Mouse (Mus musculus) lung, postnatal 0 days (tissue): ENCODE measurements around the gene Fgd2. TPM values are rescaled to one million over a fixed set of nuclear protein-coding genes. Genes with fewer than 3 reads are reported as not detected.

Source experiments
- ATAC-seq: fragments of 200-750 bp; cut with Nextera tagmentation; 2 replicates; pipeline ENCODE4 v1.8.0; 2017; ENCODE audit warnings: moderate library complexity
- DNase-seq: peaks from one replicate; pipeline ENCODE4 v3.0.0-alpha.2; 2016; ENCODE audit warnings: low spot score
- H3K27ac ChIP-seq: fragments of 300-500 bp; sonication (generic); 2 replicates; pipeline ENCODE4 v1.5.1; 2014; ENCODE audit warnings: antibody characterized with exemption, mild to moderate bottlenecking, low read length, mixed read lengths
- H3K27me3 ChIP-seq: fragments of 300-500 bp; sonication (generic); replicated peaks from 2 replicates; pipeline ENCODE4 v1.6.1; 2014; ENCODE audit warnings: low read length, mixed read lengths; ENCODE audit not compliant: insufficient read depth
- H3K36me3 ChIP-seq: fragments of 300-500 bp; sonication (generic); 2 replicates; pipeline ENCODE4 v1.6.1; 2014; ENCODE audit warnings: low read length, mixed read lengths; ENCODE audit not compliant: insufficient read depth
- H3K4me1 ChIP-seq: fragments of 300-500 bp; sonication (generic); 2 replicates; pipeline ENCODE4 v1.6.1; 2014; ENCODE audit warnings: antibody characterized with exemption, low read depth, low read length, mixed read lengths; ENCODE audit not compliant: insufficient read depth
- H3K4me2 ChIP-seq: fragments of 300-500 bp; sonication (generic); replicated peaks from 2 replicates; pipeline ENCODE4 v1.6.1; 2014; ENCODE audit warnings: low read depth, mild to moderate bottlenecking, low read length, moderate library complexity, mixed read lengths
- H3K4me3 ChIP-seq: fragments of 300-500 bp; sonication (generic); 2 replicates; pipeline ENCODE4 v1.5.1; 2014; ENCODE audit warnings: low read depth, low read length
- H3K9ac ChIP-seq: fragments of 300-500 bp; sonication (generic); replicated peaks from 2 replicates; pipeline ENCODE4 v1.6.1; 2014; ENCODE audit warnings: low read depth, mild to moderate bottlenecking
- H3K9me3 ChIP-seq: fragments of 300-500 bp; sonication (generic); 2 replicates; pipeline ENCODE4 v1.6.1; 2016; ENCODE audit warnings: low read length, mixed read lengths
- CTCF ChIP-seq: IDR thresholded peaks from 2 replicates; pipeline ENCODE4 v1.5.1; 2016; ENCODE audit warnings: antibody characterized with exemption, mild to moderate bottlenecking
- EP300 ChIP-seq: IDR thresholded peaks from 2 replicates; pipeline ENCODE4 v1.6.1; 2016; ENCODE audit warnings: antibody characterized with exemption, mild to moderate bottlenecking, control low read depth
- WGBS: fragments of 180-500 bp; shearing (Covaris S2); extraction: QIAGEN DNeasy Blood & Tissue Kit; methylation state at CpG from one replicate; pipeline ENCODE4 v1.1.7; 2014; 5-methylcytosine and 5-hydroxymethylcytosine counted together
- polyA plus RNA-seq: library from polyadenylated mRNA; unstranded; fragments of >200 nt; fragmentation: Nextera tagmentation; extraction: Ambion mirVana; gene quantifications from 2 replicates; pipeline ENCODE4 v1.2.1, GENCODE M21; 2015

Fgd2 gene
- polyA plus RNA-seq, 1 experiment from 2014 or later: 11.9 TPM

DNA sequence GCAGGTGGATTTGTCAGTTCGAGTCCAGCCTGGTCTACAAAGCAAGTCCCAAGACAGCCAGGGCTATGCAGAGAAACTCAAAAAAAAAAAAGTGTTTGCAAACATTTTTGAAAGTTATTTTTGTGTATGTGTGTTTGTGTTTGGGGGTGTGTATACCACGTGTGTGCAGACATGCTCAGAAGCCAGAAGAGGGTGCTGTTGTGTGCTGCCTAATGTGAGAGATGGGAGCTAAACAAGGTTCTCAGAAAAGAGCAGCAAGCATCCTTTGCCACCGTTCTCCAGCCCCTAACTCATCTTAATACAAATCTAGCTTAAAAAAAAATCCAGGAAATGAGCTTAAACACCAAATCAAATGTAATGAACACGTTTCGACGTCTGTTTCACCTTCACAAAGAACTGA is 61.6 kb downstream of the Fgd2 start:
- no peak overlapping the region for H3K4me3 ChIP-seq
- no peaks in the 10 kb centered on the region for H3K36me3 ChIP-seq
- TF ChIP-seq EP300 (no peak), CTCF (peak; percentile 45)
- no peaks in the 10 kb centered on the region for H3K9me3 ChIP-seq
- no peak overlapping the region for H3K4me2 ChIP-seq
- DNase-seq (no peak), ATAC-seq (no peak)
- H3K27me3 ChIP-seq: no peaks in the 10 kb centered on the region
- H3K27ac ChIP-seq: no peak overlapping the region
- H3K9ac ChIP-seq: no peak overlapping the region
- 90% methylated on average over 6 of the region's 6 CpGs for WGBS
- H3K4me1 ChIP-seq: no peaks in the 10 kb centered on the region

DNA sequence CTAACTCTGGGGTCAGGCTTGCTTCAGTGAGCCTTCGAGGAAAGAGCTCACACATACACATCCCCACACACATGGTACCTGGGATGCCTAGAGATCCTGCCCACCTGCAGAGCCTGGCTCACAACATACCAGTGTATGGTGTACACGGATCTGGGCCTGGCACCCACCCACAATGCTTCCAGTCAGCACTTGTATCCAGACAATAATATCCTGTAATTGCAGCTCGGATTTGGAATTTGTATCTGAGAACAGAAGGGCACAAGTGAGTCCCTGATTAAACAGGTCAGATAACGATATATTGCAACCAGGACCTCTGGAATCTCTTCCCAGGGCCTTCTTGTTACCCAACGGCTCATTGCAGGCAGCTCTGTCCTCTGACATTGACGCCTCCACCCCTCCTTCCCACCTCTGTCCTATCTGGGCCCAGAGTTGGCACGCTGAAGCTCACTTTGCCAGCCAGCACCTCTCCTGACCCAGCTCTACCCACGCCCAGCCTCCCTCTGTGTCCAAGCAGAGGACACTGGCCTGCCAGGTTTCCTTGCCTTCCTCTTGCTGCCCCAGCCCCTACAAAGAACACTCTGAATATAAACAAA is 62.3 kb downstream of the Fgd2 start:
- H3K9me3 ChIP-seq: no peaks in the 10 kb centered on the region
- no peak overlapping the region for H3K27ac ChIP-seq
- no peaks in the 10 kb centered on the region for H3K27me3 ChIP-seq
- no peak for TF ChIP-seq CTCF
- no peak for TF ChIP-seq EP300
- no peaks in the 10 kb centered on the region for H3K36me3 ChIP-seq
- no peak overlapping the region for H3K9ac ChIP-seq
- no peaks in the 10 kb centered on the region for H3K4me1 ChIP-seq
- DNase-seq (no peak), ATAC-seq (no peak)
- 72% methylated on average over 8 of the region's 8 CpGs for WGBS
- H3K4me3 ChIP-seq: no peak overlapping the region
- no peak overlapping the region for H3K4me2 ChIP-seq

DNA sequence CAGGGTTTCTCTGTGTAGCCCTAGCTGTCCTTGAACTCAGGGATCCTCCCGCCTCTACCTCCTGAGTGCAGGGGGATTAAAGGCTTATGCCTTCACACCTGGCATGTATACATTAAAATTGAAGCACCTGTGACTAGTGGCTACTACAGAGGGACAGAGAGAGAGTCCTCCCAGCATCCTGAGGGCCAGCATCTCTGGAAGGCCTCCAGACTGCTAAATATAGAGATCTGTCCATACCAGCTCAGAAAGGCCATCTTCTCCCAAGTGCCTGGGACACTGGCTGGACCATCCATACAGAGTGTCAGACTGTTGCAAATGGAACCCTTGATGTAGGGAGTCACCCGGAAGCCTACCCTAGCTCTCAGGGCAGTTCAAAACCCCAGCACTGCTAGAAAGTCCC is 63.3 kb downstream of the Fgd2 start:
- Histone ChIP-seq H3K27ac (no peak overlapping the region), H3K9me3 (no peaks in the 10 kb centered on the region), H3K9ac (no peak overlapping the region), H3K27me3 (no peaks in the 10 kb centered on the region), H3K4me3 (no peak overlapping the region), H3K36me3 (no peaks in the 10 kb centered on the region), H3K4me1 (no peaks in the 10 kb centered on the region), H3K4me2 (no peak overlapping the region)
- DNase-seq (no peak), ATAC-seq (no peak)
- WGBS: 92% methylated on average over 2 of the region's 2 CpGs
- no peak for TF ChIP-seq EP300
- no peak for TF ChIP-seq CTCF

DNA sequence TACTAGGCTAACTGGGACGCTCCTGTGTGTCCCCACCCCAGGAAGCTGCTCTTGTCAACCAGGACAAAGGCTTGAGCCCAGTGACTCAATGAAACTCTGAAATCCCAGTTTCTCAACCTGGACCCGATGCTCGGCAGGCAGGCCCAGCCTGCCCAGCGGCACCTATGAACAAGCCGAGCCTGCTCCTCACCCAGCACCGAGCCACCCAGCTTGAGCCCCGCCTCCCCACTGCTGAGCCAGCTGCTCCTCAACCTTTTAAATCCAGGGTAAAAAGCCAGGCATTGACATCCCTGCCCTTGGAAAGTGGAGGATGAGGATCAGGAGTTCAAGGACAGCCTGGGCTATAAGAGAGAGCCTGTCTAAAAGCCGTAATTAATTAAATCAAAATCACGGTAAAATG is 64.6 kb downstream of the Fgd2 start:
- Histone ChIP-seq H3K4me2 (no peak overlapping the region), H3K4me1 (no peaks in the 10 kb centered on the region), H3K27me3 (no peaks in the 10 kb centered on the region), H3K9me3 (no peaks in the 10 kb centered on the region), H3K4me3 (no peak overlapping the region), H3K36me3 (no peaks in the 10 kb centered on the region), H3K27ac (no peak overlapping the region), H3K9ac (no peak overlapping the region)
- DNase-seq (no peak), ATAC-seq (no peak)
- WGBS: 66% methylated on average over 9 of the region's 9 CpGs
- TF ChIP-seq EP300: no peak
- no peak for TF ChIP-seq CTCF

DNA sequence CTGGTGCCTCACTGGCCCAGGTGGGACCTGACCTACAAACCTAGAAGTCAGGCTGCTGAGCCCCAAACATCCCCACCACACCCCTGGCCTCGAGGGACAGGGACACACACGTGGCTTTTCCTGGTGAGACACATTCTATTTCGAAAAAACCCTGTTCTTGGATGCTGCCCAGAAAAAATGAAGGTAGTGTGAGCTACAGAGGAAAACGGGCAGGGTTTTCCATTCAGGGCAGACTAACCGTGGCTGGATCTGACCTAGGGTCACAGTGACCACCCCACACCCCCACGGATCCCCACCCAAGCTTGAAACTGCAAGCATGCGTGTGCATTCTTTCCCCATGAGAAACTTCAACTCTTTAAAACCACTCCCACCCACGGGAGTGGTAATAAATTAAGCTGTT is 67.5 kb downstream of the Fgd2 start:
- Histone ChIP-seq H3K4me1 (no peaks in the 10 kb centered on the region; the same call in 1 of the 2 replicates), H3K36me3 (no peaks in the 10 kb centered on the region), H3K4me2 (no peak overlapping the region), H3K4me3 (no peak overlapping the region), H3K9ac (no peak overlapping the region), H3K9me3 (no peaks in the 10 kb centered on the region), H3K27me3 (no peaks in the 10 kb centered on the region), H3K27ac (no peak overlapping the region)
- DNase-seq: no peak
- 23% methylated on average over 8 of the region's 8 CpGs for WGBS
- TF ChIP-seq EP300: no peak
- no peak for TF ChIP-seq CTCF
- ATAC-seq: no peak

DNA sequence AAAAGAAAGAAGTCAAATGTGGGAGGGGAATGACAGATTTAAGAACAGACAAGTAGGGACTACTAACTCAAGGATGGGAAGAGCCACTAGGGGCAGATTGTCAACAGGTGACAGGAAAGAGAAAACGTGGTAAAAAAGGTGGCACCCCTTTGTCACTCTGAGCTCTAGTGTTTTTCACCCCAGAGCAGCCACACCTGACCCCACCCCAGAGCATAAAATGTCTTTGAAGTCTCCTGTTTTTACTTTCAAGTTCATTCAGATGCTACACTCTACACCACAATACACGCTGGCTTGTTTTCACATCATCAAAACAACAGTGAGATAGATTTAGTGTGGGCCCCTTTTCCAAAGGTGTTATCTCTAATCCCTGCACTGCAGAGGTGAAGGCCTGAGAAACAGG is 68.1 kb downstream of the Fgd2 start:
- no peak for TF ChIP-seq EP300
- TF ChIP-seq CTCF: no peak
- Histone ChIP-seq H3K4me2 (no peak overlapping the region), H3K27ac (no peak overlapping the region), H3K4me1 (no peaks in the 10 kb centered on the region; the same call in 1 of the 2 replicates), H3K27me3 (no peaks in the 10 kb centered on the region), H3K36me3 (no peaks in the 10 kb centered on the region), H3K9me3 (no peaks in the 10 kb centered on the region), H3K9ac (no peak overlapping the region), H3K4me3 (no peak overlapping the region)
- WGBS: 37% methylated on average over 2 of the region's 2 CpGs
- DNase-seq (no peak), ATAC-seq (no peak)

Other genes starting within 250 kb of the Fgd2 start
- 1.0 and 1.2 TPM in 2 replicates for gene Rab44, start 246.8 kb upstream of the Fgd2 start, polyA plus RNA-seq
- 0.57 and 0.63 TPM in 2 replicates for gene Cpne5, start 122.7 kb upstream of the Fgd2 start, polyA plus RNA-seq
- gene Ppil1, start 96.7 kb upstream of the Fgd2 start, polyA plus RNA-seq: 39.7 and 44.5 TPM in 2 replicates
- gene BC004004, start 92.1 kb upstream of the Fgd2 start, polyA plus RNA-seq: 105 and 109 TPM in 2 replicates
- gene Pi16, start 43.2 kb upstream of the Fgd2 start, polyA plus RNA-seq: 2.2 and 2.8 TPM in 2 replicates
- 342 and 350 TPM in 2 replicates for gene Mtch1, start 13.0 kb upstream of the Fgd2 start, polyA plus RNA-seq
- 30.0 and 49.5 TPM in 2 replicates for gene Pim1, start 129.8 kb downstream of the Fgd2 start, polyA plus RNA-seq
- gene Gm17657, start 188.7 kb downstream of the Fgd2 start, polyA plus RNA-seq: not detected in 2 replicates
- 5.9 and 6.7 TPM in 2 replicates for gene Tbc1d22b, start 188.9 kb downstream of the Fgd2 start, polyA plus RNA-seq
- gene Tmem217, start 191.5 kb downstream of the Fgd2 start, polyA plus RNA-seq: 0.31 and 0.76 TPM in 2 replicates